Mouse (Mus musculus) midbrain, postnatal 0 days (tissue): ENCODE results near the gene Rapgef1. TPM values are rescaled to one million over a fixed set of nuclear protein-coding genes. Genes with fewer than 3 reads are reported as not detected.

Experiments
- ATAC-seq: fragments of 200-750 bp; cut with Nextera tagmentation; 2 replicates; pipeline ENCODE4 v1.8.0; 2017; ENCODE audit warnings: moderate number of reproducible peaks, mild to moderate bottlenecking, moderate TSS enrichment, moderate library complexity; ENCODE audit not compliant: low FRiP score
- DNase-seq: peaks from one replicate; pipeline ENCODE4 v3.0.0-alpha.2; 2015; ENCODE audit warnings: low spot score
- H3K27ac ChIP-seq: fragments of 300-500 bp; sonication (generic); 2 replicates; pipeline ENCODE4 v1.5.1; 2014; ENCODE audit warnings: low read depth, mild to moderate bottlenecking, low read length, mixed read lengths
- H3K27me3 ChIP-seq: fragments of 300-500 bp; sonication (generic); 2 replicates; pipeline ENCODE4 v1.6.1; 2014; ENCODE audit warnings: low read length, control low read depth, mixed read lengths; ENCODE audit not compliant: insufficient read depth
- H3K36me3 ChIP-seq: fragments of 300-500 bp; sonication (generic); 2 replicates; pipeline ENCODE4 v1.6.1; 2014; ENCODE audit warnings: low read length, control low read depth, mixed read lengths; ENCODE audit not compliant: insufficient read depth
- H3K4me1 ChIP-seq: fragments of 300-500 bp; sonication (generic); 2 replicates; pipeline ENCODE4 v1.6.1; 2014; ENCODE audit warnings: mild to moderate bottlenecking, control low read depth, antibody characterized with exemption, low read length, mixed read lengths; ENCODE audit not compliant: insufficient read depth
- H3K4me2 ChIP-seq: fragments of 300-500 bp; sonication (generic); 2 replicates; pipeline ENCODE4 v1.6.1; 2014; ENCODE audit warnings: low read depth, mild to moderate bottlenecking, low read length, mixed read lengths; ENCODE audit not compliant: poor library complexity, severe bottlenecking
- H3K4me3 ChIP-seq: fragments of 300-500 bp; sonication (generic); 2 replicates; pipeline ENCODE4 v1.5.1; 2014; ENCODE audit warnings: low read depth, mild to moderate bottlenecking, low read length, moderate library complexity
- H3K9ac ChIP-seq: fragments of 300-500 bp; sonication (generic); replicated peaks from 2 replicates; pipeline ENCODE4 v1.6.1; 2014; ENCODE audit warnings: mild to moderate bottlenecking, low read length, moderate library complexity, mixed read lengths; ENCODE audit not compliant: poor library complexity, severe bottlenecking
- H3K9me3 ChIP-seq: fragments of 300-500 bp; sonication (generic); 2 replicates; pipeline ENCODE4 v1.6.1; 2016; ENCODE audit warnings: low read length, control low read depth
- CTCF ChIP-seq: IDR thresholded peaks from 2 replicates; pipeline ENCODE4 v1.5.1; 2016; ENCODE audit warnings: antibody characterized with exemption, mild to moderate bottlenecking
- WGBS: fragments of 180-500 bp; shearing (Covaris S2); extraction: QIAGEN DNeasy Blood & Tissue Kit; methylation state at CpG from one replicate; pipeline ENCODE4 v1.1.7; 2014; 5-methylcytosine and 5-hydroxymethylcytosine counted together
- polyA plus RNA-seq: library from polyadenylated mRNA; unstranded; fragments of >200 nt; fragmentation: Nextera tagmentation; extraction: Ambion mirVana; gene quantifications from 2 replicates; pipeline ENCODE4 v1.2.1, GENCODE M21; 2015
- total RNA-seq: library from RNA; depleted of rRNA; stranded (reverse); fragments of >200 nt; gene quantifications from 2 replicates; pipeline ENCODE4 v1.2.3, GENCODE M21; 2014

Rapgef1 gene
- total and polyA plus RNA-seq, 2 experiments from 2014 or later: 16.2 to 109 TPM

DNA sequence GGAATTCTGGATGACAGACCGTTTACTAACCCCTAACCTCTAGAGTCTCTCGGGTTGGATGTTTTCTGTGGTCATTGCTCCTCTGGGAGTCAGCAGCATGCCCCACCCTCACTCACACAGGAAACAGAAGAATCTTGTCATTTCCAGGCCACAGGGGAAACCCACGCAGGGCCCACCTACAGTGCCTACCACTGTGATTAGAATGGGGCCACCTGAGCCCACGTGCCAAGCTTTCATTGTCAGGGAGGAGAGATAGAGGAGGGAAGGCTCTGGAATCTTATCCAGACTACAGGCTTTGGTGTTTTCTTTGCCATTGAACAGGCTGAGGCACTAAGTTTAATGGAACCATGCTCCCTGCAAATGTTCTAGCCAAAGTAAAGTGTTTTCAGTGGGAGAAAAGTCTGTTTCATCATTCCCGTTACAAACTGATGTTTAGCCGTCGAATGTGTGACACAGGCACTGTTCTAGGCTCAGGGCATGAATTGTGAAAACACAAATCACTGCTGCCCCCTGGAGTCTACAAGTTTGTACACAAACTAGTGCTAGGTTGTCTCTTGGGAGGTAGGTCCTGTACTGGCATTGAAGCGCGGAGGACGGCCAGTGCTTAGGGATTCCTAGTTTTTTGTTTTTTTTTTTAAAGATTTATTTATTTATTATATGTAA lies 30.4 kb downstream of the Rapgef1 start:
- no peak overlapping the region for H3K4me2 ChIP-seq
- TF ChIP-seq CTCF: peak; percentile 48
- no peak overlapping the region for H3K4me3 ChIP-seq
- no peaks in the 10 kb centered on the region for H3K9me3 ChIP-seq
- DNase-seq (no peak), ATAC-seq (no peak)
- 0 out of 2 replicates have a peak, but pooled peaks cover 2% of the 10 kb centered on the region for H3K4me1 ChIP-seq
- no peak overlapping the region for H3K9ac ChIP-seq
- H3K36me3 ChIP-seq: no peaks in the 10 kb centered on the region
- H3K27me3 ChIP-seq: no peaks in the 10 kb centered on the region
- H3K27ac ChIP-seq: no peak overlapping the region
- WGBS: 87% methylated on average over 10 of the region's 10 CpGs

- WGBS: 89% methylated on average over 5 of the region's 5 CpGs
- Histone ChIP-seq H3K9me3 (no peaks in the 10 kb centered on the region), H3K4me1 (0 out of 2 replicates have a peak, but pooled peaks cover 2% of the 10 kb centered on the region), H3K4me2 (no peak overlapping the region), H3K27ac (no peak overlapping the region), H3K36me3 (no peaks in the 10 kb centered on the region), H3K9ac (no peak overlapping the region), H3K27me3 (no peaks in the 10 kb centered on the region), H3K4me3 (no peak overlapping the region)
- TF ChIP-seq CTCF: no peak
- DNase-seq (no peak), ATAC-seq (no peak)
Measured at GRCm38 (mm10) chr2:29651876-29652275, 32.4 kb downstream of the Rapgef1 start.

- H3K36me3 ChIP-seq: no peaks in the 10 kb centered on the region
- no peak overlapping the region for H3K27ac ChIP-seq
- no peak overlapping the region for H3K4me3 ChIP-seq
- no peaks in the 10 kb centered on the region for H3K9me3 ChIP-seq
- H3K4me1 ChIP-seq: 0 out of 2 replicates have a peak, but pooled peaks cover 2% of the 10 kb centered on the region
- no peaks in the 10 kb centered on the region for H3K27me3 ChIP-seq
- DNase-seq (no peak), ATAC-seq (no peak)
- no peak for TF ChIP-seq CTCF
- H3K4me2 ChIP-seq: no peak overlapping the region
- H3K9ac ChIP-seq: no peak overlapping the region
- WGBS: 92% methylated on average over 5 of the region's 5 CpGs
Measured at GRCm38 (mm10) chr2:29655433-29655832, 35.9 kb downstream of the Rapgef1 start.

GRCm38 (mm10) chr2:29656095-29656494 lies 36.6 kb downstream of the Rapgef1 start:
- Histone ChIP-seq H3K27me3 (no peaks in the 10 kb centered on the region), H3K9ac (no peak overlapping the region), H3K9me3 (no peaks in the 10 kb centered on the region), H3K4me3 (no peak overlapping the region), H3K27ac (no peak overlapping the region), H3K36me3 (no peaks in the 10 kb centered on the region), H3K4me1 (0 out of 2 replicates have a peak, but pooled peaks cover 2% of the 10 kb centered on the region), H3K4me2 (no peak overlapping the region)
- no peak for DNase-seq
- no peak for TF ChIP-seq CTCF
- ATAC-seq: no peak
- 100% methylated on average over 1 of the region's 1 CpGs for WGBS

- Histone ChIP-seq H3K4me3 (no peak overlapping the region), H3K4me2 (no peak overlapping the region), H3K4me1 (0 out of 2 replicates have a peak, but pooled peaks cover 2% of the 10 kb centered on the region), H3K36me3 (no peaks in the 10 kb centered on the region), H3K27ac (no peak overlapping the region), H3K27me3 (no peaks in the 10 kb centered on the region), H3K9ac (no peak overlapping the region), H3K9me3 (no peaks in the 10 kb centered on the region)
- TF ChIP-seq CTCF: no peak
- ATAC-seq (no peak), DNase-seq (peak; percentile 26)
- 89% methylated on average over 1 of the region's 1 CpGs for WGBS
Measured at GRCm38 (mm10) chr2:29657089-29657488, 37.6 kb downstream of the Rapgef1 start.

GRCm38 (mm10) chr2:29661751-29662191 lies 42.3 kb downstream of the Rapgef1 start:
- H3K4me1 ChIP-seq: no peaks in the 10 kb centered on the region
- H3K36me3 ChIP-seq: no peaks in the 10 kb centered on the region
- TF ChIP-seq CTCF: no peak
- H3K9me3 ChIP-seq: no peaks in the 10 kb centered on the region
- no peak for ATAC-seq
- WGBS: 86% methylated on average over 6 of the region's 6 CpGs
- H3K4me3 ChIP-seq: no peak overlapping the region
- H3K9ac ChIP-seq: no peak overlapping the region
- no peak for DNase-seq
- no peak overlapping the region for H3K4me2 ChIP-seq
- no peaks in the 10 kb centered on the region for H3K27me3 ChIP-seq
- H3K27ac ChIP-seq: no peak overlapping the region
